Mouse (Mus musculus) kidney, adult 2 months (tissue): ENCODE results near the gene Rpl36al. TPM values are rescaled to one million over a fixed set of nuclear protein-coding genes. Genes with fewer than 3 reads are reported as not detected.

ENCODE experiments used
- DNase-seq: peaks from one replicate; pipeline ENCODE4 v3.0.0; 2021
- H3K27ac ChIP-seq: fragments of 200-500 bp; 2 replicates; pipeline ENCODE4 v1.5.1; 2012; ENCODE audit warnings: low read depth, low read length, control low read depth, inconsistent platforms; ENCODE audit not compliant: insufficient read depth
- H3K27me3 ChIP-seq: fragments of 200-500 bp; replicated peaks from 2 replicates; pipeline ENCODE4 v1.6.1; 2012; ENCODE audit warnings: mild to moderate bottlenecking, moderate library complexity, low read length, inconsistent platforms; ENCODE audit not compliant: control insufficient read depth, insufficient read depth
- H3K36me3 ChIP-seq: fragments of 200-500 bp; 2 replicates; pipeline ENCODE4 v1.6.1; 2012; ENCODE audit warnings: mild to moderate bottlenecking, moderate library complexity, low read length, inconsistent platforms; ENCODE audit not compliant: control insufficient read depth, insufficient read depth
- H3K4me1 ChIP-seq: fragments of 200-500 bp; 2 replicates; pipeline ENCODE4 v1.6.1; 2011; ENCODE audit warnings: low read length; ENCODE audit not compliant: control insufficient read depth, insufficient read depth
- H3K4me3 ChIP-seq: fragments of 200-500 bp; 2 replicates; pipeline ENCODE4 v1.5.1; 2011; ENCODE audit warnings: mild to moderate bottlenecking, low read depth, low read length, control low read depth; ENCODE audit not compliant: insufficient read depth
- CTCF ChIP-seq: fragments of 200-500 bp; conservative IDR thresholded peaks from 2 replicates; pipeline ENCODE4 v1.5.1; 2011; ENCODE audit warnings: low read depth, mild to moderate bottlenecking, control low read depth, low read length, moderate library complexity, mixed read lengths; ENCODE audit not compliant: insufficient read depth, insufficient read length
- POLR2A ChIP-seq: fragments of 200-500 bp; IDR thresholded peaks from one replicate; pipeline ENCODE4 v1.6.1; 2011; ENCODE audit warnings: low read depth, low read length, control low read depth
- WGBS: fragments of 180-500 bp; shearing (Covaris S2); methylation state at CpG from one replicate; pipeline ENCODE4 v1.1.7; 2018; 5-methylcytosine and 5-hydroxymethylcytosine counted together
- polyA plus RNA-seq: library from polyadenylated mRNA; depleted of rRNA; stranded (reverse); fragments of >200 nt; gene quantifications from 2 replicates; pipeline ENCODE4 v1.2.3, GENCODE M21; 2012; rRNA removed

Rpl36al gene
- polyA plus RNA-seq: 157 and 190 TPM in 2 replicates

DNA sequence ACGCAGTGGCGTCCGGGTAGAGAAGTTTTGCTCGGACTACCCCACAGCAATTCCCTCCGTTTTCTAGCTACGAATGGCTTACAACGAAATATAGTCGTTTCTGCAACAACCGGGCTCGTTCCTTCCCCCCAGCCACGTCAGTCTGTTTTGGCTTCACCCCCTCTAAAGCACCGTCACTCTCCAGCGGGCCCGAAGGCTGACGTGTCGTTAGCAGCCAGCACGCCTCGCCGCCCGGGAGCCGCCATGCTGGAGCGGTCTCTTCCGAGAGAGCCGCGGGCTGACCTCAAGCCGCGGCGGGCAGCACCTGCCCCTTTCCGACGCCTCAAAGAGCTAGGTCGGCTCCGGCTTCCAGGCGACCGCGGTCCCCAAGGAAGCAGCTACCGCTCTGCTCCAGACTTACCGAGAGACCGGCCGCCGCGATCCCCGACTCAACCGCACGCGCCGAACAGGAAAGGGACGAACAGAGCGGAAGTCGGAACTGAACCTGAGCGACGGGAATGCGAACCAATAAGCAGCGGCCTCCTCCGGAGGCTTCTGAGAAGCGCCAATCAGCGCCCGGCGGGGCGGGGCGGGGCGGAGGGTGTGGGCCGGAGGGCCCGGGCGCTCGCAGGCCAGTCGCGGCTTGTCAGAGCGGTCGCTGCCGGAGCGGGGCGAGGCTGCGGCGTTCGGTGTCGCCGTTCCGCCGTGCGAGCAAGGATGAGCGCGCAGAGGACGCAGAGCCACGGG is at the start of gene Rpl36al, which contains the start of gene Mgat2:
Gene Rpl36al, minus strand, starts transcription at position 501 of the 726 bp plus-strand sequence.
Gene Mgat2, plus strand, starts transcription at position 575 of the 726 bp plus-strand sequence.
- Histone ChIP-seq H3K27me3 (no peaks in the 10 kb centered on the region), H3K36me3 (peaks cover 2% of the 10 kb centered on the region; the same call in 1 of the 2 replicates), H3K4me1 (peaks cover 9% of the 10 kb centered on the region; the same call in 1 of the 2 replicates), H3K27ac (peak within 1 kb of the TSS; percentile 91), H3K4me3 (peak within 1 kb of the TSS; percentile 99)
- peak; percentile 99 for DNase-seq
- under 1% methylated on average over 84 of the region's 84 CpGs for WGBS
- TF ChIP-seq CTCF: no peak
- TF ChIP-seq POLR2A: peak; percentile 84

- no peak overlapping the region for H3K4me3 ChIP-seq
- H3K27me3 ChIP-seq: no peaks in the 10 kb centered on the region
- WGBS: 71% methylated on average over 2 of the region's 2 CpGs
- H3K27ac ChIP-seq: no peak overlapping the region
- peak; percentile 21; the same call in 1 of the 2 replicates for TF ChIP-seq CTCF
- no peak for TF ChIP-seq POLR2A
- H3K4me1 ChIP-seq: no peaks in the 10 kb centered on the region
- DNase-seq: no peak
- no peaks in the 10 kb centered on the region for H3K36me3 ChIP-seq
Observed at GRCm38 (mm10) chr12:69229251-69229650, 45.4 kb upstream of the Rpl36al start.

DNA sequence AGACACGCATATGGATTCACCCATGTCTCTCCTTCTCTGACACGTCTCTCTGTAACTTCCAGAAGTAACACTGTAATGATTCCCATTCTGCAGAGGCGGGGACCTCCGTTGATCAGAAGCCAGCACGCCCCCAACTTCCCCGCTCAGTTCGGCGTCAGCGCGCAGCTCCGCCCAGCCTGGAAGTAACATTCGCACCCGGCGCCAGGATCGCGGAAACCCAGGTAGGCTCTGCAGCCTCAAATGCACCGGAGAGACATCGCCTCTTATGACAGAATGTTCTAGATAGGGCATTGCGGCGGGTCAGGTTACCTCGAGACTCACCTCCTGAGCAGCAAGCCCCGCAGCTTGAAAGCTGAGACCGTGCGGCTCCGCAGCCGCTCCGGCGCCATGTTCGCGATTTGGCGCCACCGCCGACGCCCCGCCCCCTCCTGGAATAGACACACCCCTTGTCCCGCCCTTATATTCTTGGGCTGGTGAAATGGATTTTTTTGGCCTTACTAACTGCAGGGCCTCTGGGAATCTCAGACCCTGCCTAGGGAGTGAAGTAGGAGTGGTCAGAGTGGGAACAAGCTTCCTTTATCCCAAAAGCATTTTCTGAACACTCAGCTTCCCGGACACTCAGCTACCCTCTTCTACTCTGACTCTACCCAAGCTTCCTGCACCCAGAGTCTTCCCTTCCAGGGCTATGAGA is 44.0 kb upstream of the Rpl36al start, which contains the start of gene Pole2:
Gene Pole2, minus strand, starts transcription at position 420 of the 691 bp plus-strand sequence.
- TF ChIP-seq POLR2A (no peak), CTCF (no peak)
- Histone ChIP-seq H3K36me3 (no peaks in the 10 kb centered on the region), H3K4me3 (peak within 1 kb of the TSS; percentile 70), H3K27ac (peak within 1 kb of the TSS; percentile 24; the same call in 1 of the 2 replicates), H3K4me1 (no peaks in the 10 kb centered on the region), H3K27me3 (no peaks in the 10 kb centered on the region)
- under 1% methylated on average over 37 of the region's 37 CpGs for WGBS
- peak; percentile 92 for DNase-seq

DNA sequence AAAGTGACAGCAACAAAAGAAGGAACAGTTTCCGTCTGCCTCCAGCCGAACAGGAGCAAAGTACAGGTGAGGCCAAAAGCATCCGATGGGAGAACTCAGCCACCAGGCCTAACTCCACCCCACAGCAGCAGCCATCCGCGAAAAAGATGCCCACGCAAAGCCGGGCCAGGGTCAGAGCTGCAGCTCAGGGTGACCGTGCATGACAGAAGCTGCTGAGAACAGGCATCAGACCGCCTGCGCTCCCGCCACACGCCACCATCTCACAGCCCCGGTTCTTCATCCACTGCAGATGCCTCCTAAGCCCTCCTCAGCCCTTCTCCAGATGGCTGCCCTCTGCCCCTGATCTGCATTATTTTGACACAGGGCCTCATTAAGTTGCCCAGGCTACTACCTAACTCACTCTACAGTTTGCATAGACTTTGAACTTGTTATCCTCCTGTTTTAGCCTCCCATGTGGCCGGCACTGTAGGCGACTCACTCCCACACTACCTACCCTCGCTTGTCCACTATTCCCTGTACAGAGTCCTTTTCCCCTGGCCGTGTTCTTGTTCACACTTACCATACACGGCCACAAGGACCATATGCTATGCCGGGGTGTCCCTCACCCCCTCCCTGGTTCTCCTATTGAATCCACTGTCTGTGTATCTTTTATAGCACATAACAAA is 36.9 kb upstream of the Rpl36al start:
- TF ChIP-seq CTCF (no peak), POLR2A (no peak)
- H3K4me3 ChIP-seq: no peak overlapping the region
- H3K27ac ChIP-seq: no peak overlapping the region
- 50% methylated on average over 19 of the region's 19 CpGs for WGBS
- no peaks in the 10 kb centered on the region for H3K27me3 ChIP-seq
- no peaks in the 10 kb centered on the region for H3K4me1 ChIP-seq
- peak; percentile 51 for DNase-seq
- no peaks in the 10 kb centered on the region for H3K36me3 ChIP-seq

GRCm38 (mm10) chr12:69216587-69216986 is 32.7 kb upstream of the Rpl36al start:
- Histone ChIP-seq H3K4me1 (no peaks in the 10 kb centered on the region), H3K4me3 (no peak overlapping the region), H3K27me3 (no peaks in the 10 kb centered on the region), H3K27ac (no peak overlapping the region), H3K36me3 (no peaks in the 10 kb centered on the region)
- TF ChIP-seq POLR2A (no peak), CTCF (no peak)
- WGBS: 98% methylated on average over 7 of the region's 7 CpGs
- DNase-seq: no peak

DNA sequence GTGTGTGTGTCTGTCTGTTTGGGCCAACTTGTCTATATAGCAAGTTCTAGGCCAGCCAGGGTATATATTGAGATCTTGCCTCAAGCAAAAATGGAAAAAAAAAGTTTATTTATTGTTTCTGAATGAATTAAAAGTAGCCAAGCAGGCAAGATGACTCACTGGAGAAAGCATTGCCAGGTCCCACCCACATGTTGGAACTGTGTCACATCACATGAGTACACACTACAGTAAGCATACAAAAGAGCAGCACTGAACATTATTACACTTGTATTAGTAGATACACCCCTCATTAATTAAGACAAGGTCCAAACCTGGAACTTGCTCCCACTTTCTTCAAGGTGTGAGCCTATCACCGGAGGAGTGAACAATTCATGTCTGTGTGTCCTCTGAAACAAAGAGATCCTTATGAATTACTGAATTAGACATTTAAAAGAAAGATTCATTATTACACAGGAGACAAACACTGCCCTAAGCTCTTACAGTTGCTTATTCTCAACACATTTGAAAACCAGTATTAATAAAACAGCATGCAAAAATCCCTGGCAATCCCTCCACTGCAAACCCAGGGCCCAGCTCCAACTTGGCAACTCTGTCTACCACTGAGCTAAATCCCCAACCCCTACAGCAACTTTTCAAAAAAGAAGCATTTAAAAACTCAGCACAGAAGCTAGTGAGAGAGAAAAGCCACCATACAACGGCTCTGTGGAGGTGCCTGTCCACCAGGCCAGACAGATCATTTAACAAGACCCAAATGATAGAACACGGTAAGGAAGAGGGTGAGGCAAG is 31.3 kb upstream of the Rpl36al start:
- no peak for DNase-seq
- Histone ChIP-seq H3K27ac (no peak overlapping the region), H3K4me3 (no peak overlapping the region), H3K27me3 (no peaks in the 10 kb centered on the region), H3K36me3 (no peaks in the 10 kb centered on the region), H3K4me1 (no peaks in the 10 kb centered on the region)
- 91% methylated on average over 3 of the region's 3 CpGs for WGBS
- TF ChIP-seq CTCF (no peak), POLR2A (no peak)
